Mouse (Mus musculus): ENCODE data around the gene Vax1. TPM values are rescaled to one million over a fixed set of nuclear protein-coding genes. Genes with fewer than 3 reads are reported as not detected.
A peak's percentile ranks its signal among the peaks of the same experiment; 100 is the strongest.

The Vax1 gene
- total RNA-seq, 2 experiments from 2014 or later: not detected

DNA sequence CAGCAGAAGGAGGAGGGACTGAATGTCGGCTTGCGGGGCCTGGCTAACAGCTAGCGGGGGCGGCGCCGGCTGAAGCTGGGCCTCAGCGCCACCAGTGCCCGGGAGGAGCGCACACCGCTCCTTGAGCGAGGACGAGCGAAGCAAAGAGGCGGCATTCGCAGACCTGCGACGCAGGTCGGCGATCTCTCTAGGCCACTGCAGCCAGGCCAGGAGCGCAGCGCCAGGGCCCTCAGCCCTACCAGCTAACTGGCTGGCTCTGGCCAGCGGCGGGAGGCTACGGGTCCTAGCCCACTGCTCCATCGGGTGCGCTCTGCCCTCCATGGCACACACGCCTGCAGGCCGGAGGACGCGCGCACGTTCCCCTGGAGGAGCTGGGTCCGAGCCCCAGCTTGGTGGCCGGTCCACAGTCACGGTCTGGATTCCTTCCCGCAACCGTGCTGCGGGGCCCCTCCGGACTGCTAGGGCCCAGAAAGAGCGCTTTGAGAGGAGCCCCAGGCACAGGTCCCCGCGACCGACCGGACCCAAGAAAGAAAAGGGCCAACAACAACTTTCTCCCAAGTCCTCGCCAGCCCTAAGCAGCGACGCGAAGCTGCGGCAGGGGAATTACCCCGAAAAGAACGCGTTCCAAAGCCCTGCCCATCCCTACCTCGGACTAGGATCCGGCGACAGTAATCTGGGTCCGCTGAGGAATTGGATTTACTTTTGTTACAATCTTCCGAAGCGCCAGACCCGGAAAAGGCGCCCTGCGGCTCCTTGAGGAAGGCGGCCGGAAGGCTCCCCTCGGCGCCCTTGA, 517 bp downstream of the Vax1 start:
- peak; percentile 19 for DNase-seq

DNA sequence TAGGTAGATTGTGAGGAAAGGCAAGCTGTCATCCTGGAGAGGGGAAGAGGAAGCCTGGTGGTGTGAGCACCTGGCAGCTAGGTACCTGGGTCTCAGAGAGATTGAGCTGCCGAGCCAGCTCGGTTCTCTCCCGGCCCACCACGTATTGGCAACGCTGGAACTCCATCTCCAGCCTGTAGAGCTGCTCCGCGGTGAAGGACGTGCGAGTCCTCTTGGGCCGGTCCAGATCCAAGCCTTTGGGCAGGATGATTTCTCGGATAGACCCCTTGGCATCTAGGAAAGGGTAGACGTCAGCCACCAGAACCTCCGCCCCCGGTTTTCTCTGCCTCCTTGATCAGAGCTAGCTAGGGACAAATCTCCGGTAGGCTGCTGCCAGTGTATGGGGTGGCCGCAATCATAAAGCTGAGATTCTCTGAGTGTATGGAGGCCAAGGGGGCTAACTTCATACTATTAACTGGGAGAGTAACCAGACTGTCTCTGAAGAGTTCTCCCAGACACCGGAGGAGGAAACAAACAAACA, 1.4 kb downstream of the Vax1 start:
- no peak for DNase-seq

DNA sequence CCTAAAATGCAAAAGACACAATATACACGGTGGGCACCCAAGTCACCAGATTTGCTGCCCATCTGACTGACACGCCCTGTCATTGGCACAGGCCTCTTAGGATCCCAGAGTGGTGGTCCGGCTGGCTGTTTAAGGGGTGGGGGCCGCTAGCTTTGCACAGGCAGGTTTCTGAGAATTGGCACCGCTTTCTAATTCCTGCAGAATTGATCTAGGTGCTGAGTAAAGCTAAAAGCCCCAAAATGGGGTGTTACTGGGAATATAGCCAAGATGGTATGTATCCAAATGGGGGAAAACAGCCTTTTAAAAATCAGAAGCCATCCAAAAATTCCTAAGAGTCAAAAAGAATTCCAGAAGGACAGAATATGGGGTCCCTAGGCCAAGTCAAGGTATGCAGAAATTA, 2.0 kb downstream of the Vax1 start:
- no peak for DNase-seq

DNA sequence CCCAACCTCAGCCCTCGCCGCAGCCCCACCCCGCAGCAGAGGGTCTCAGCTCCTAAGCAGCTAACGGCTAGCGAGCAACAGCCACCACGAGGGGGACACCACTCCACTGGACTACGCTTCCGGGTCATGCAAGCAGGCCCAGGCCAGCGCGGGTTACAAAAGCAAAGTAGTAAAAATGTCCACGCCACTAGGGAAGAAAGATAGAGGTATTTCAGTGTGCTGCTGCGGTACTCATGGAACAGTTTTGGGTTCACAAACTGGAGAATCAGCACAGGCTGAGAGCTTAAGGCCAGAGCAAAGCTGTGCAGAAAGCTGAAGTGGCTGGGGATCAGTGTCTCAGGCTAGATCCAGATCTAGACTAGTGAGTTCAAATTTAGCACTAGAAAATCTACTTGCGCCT, 3.0 kb downstream of the Vax1 start:
- DNase-seq: no peak

DNA sequence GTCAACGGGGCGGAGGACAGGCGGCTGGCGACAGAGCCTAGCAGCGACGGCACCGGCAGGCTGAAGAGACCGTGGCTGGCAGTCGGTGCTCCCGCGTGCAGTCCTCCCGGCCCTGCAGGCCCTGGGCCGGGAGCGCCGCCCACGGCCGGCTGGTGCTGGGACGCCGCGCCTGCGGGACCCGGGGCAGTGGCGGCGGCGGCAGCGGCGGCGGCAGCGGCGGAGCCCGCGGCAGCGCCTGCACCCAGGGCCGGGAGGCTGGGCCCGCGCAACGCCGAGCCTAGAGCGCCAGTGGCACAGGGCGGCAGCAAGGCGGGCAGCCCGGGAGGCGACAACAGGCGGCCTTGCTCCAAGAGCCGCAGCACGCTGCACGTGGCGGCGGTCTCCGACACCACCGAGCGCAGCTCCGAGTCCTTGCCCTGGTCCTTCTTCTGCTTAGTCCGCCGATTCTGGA, 3.5 kb downstream of the Vax1 start:
- peak; percentile 46 for DNase-seq

DNA sequence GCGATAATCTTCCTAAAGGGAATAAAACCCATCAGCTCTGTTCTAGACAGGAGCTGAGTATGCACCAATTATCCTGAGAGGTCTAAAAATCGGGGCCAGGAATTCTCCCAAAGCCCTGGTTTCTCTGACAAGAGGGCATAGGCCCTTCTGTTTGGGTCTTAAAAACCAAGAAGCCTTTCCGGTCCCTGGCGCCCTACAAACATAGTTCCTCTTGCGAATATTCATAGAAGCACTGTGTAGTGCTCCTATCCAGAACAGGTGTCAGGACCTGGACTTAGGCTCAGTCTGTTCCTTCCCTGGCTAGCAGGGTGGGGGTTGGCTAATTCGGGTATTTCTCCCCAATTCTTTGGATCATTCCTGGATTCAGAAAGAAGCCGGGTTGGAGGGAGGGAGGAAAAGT, 4.3 kb downstream of the Vax1 start:
- no peak for DNase-seq

DNA sequence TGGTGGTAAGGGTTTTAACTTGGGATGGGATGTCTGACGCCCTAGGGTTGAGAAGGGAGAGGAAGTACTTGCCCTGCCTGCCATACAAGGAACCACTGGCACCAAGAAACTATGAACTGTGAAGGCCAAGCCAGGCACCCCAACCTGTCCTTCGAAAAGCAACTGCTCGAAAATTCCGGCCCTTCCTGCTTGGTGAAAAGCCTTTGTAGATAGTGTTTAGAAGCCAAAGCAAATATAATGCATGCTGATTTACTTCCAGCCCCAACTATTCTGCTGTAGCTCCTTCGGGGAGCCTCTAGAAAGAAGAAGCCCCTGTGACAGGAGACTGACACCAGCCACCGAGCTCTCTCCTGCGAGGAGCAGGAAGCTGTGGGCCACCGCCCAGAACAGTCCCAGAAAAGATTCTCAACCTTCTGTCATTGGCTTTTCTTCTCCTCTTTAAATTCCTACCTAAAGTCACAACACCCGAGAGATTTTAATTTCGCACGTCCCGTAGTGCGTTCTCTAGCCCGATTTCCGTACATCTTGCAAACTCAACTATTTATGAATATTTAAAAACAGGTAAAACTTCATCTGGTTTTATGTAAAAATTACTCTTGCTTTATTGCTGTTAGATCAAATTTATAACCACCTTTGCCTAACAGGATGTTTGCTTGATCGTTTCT, 4.8 kb downstream of the Vax1 start:
- DNase-seq: no peak

DNA sequence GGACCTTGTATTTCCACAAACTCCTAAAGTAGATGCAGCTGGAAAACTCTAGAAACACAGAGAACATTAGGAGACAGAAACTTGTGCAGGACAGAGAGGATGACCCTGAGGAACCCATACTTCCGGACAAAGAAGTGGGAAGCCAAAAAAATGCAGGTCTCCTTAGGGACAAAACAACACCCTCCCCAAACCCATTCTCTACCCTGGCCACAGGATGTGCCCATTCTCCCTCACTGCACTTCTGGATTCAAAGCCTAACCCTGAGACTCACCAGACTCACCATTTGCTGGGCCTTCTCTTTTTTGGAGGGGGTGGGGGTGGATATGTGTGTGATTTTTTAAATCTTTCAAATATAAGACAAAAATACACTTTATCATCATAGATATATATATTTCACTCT, 5.7 kb downstream of the Vax1 start:
- DNase-seq: no peak

DNA sequence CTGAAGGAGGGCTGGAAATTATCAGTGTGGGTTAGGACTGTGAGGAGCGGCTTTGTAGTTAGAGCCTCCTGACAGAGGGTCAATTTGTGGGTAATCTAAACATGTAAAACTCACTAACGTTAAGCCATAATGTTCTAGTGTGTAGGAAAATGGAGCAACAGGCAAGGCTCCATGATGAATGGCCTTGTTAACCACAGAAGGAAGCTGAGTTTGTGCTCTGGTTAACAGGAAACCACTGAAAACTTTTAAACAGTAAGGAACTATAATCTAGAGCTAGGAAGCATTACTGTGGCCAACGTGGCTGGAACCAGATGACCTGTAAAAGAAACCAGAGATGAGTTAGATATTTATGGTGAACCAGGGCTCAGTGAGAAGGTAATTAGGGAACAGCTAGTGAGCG, 13.2 kb downstream of the Vax1 start:
- DNase-seq: no peak

DNA sequence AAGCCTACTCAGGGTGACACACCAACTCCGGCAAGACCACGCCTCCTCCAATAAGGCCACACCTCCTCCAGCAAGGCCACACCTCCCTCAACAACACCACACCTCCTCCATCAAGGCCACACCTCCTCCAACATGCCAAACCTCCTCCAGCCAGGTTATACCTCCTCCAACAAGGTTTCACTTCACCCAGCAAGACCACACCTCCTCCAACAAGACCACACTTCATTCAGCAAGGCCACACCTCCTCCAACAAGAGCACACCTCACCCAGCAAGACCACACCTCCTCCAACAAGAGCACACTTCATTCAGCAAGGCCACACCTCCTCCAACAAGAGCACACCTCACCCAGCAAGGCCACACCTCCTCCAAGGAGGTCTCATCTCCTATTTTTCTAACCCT, 15.7 kb downstream of the Vax1 start:
- no peak for DNase-seq

DNA sequence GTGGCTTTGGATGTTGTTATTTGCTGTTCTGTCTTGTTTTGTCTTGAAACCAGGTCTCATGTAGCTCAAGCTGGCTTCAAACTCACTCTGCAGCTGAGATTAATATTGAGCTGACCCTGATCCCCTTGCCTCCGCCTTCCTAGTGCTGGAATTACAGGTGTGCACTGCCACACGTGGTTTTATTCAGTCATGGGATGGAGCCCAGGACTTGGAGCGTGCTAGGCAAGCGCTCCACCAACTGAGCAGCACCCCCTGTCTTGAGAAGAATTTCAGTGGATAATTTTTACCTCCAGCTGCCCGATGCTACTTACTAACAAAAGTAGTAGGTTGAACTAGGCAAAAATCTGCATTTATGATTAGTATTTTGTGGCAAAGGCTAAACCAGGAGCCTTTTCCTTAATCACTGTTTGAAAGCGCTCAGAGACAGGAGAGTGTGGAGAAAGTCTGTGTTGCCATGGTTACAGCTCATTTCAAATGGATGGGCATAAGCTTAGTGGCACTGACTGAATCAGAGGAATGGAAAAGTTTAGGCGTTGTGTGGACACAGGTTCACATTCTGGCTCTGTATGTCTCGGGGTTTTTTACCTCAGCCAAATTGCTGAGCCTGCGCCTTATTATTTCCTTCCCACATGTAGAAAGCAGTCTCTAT, 24.2 kb downstream of the Vax1 start:
- no peak for DNase-seq

DNA sequence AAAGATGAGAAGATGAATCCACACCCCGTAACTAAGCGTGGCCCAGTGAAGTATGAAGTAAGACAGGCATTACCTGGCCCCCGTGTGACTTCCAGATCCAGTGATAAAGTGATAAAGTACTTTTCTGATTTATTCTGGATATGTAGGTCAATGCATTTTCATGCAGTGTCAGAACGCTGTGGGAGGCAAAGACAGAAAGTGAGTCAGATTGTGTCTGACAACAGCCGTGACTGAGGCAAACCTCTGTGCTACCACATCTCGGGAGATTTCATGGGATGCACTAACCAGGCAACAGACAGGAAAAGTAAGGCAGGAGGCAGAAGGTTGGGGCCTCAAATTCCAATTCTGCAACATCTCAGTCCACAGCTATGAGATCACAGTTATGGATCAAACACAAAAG, 24.8 kb downstream of the Vax1 start:
- DNase-seq: no peak

DNA sequence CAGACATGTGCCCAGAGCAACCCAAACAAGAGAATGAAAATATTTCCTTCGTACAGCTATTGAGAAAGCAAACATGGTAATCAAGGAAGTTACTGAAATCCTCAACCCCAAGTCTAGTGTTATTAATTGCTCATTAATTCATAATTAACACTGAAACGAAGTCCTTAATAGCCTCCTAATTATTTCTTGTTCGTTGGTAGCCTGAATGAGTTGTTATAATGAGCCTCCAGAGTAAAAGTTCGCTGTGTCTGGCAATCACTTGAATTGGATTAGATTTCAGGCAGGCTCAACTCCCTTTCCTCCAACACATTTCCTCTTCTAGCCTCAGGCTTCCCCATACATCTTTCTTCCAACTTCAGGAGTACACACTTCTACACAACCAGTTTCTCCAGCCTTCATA, 27.6 kb downstream of the Vax1 start:
- no peak for DNase-seq

DNA sequence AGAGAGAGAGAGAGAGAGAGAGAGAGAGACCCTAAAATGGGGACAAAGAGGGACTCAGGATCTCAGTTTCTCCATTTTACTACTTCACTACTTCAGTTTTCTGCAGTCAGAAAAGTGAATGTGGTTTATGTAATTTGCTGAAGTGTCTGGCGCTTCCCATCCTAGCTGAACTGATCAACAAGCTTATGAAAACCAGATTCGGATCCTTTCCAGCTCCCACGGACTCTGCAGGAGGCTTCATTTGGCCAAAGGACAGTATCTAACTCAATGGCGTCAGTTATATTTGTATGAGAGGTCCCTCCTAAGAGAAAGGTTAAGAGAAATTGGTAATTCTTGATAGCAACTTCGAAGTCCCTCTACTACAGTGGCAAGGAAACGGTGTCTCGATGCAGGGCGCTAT, 34.5 kb downstream of the Vax1 start:
- DNase-seq: no peak

DNA sequence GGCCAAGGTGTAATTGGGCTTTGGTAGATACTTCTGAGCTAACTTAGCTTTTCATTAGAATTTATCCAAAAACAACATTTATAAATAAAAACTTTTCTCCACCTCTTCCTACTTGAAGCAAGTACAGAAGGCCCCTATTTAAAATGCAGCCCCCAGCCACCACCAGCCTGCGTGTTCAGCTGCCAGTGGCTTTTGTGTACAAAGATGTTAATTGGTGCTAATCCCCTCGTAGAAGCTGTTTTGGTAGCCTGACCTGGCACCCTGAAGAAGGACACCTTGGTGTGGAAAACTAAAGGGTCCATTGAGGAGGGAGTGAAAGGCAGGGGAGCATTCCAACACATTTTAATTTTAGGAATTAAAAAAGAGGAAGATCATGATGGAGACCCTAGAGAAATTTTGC, 34.9 kb downstream of the Vax1 start:
- no peak for DNase-seq

DNA sequence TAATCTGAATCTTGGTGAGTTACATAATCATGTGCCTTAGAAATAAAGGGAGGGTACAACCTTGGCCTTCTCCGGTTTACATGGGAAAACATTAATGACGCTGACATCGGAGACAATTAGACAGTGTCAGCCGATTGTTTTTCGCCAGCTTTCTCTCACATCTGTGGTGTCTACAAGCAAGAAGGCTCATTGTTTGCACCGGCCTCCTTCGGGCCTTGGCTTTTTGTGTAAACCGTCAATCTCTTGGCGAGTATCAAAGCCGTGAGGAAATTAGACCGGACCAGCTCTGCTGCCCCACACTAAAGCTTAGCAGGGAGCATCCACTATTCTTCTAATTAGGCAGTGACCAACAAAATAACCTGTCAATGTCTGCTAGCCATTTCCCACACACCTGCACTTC, 36.7 kb downstream of the Vax1 start:
- DNase-seq: no peak

DNA sequence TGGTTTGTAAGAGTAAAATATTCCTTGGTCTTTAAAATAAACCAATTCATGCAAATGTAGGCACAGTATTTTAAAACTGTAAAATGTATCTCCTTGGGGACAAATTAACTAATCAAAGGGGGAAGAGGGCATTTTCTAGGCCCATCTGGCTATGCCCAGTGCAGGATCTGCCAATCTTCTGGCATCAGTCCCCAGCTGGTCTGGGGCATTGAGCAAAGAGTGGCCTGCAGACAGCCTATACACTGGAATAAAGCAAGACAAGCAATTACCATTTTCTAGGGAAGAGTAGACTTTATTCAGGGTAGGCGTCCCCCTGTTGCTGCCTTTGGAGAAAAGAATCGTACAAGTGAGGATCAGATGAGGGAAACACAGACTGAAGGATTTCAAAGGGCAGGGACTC, 40.2 kb downstream of the Vax1 start:
- no peak for DNase-seq

DNA sequence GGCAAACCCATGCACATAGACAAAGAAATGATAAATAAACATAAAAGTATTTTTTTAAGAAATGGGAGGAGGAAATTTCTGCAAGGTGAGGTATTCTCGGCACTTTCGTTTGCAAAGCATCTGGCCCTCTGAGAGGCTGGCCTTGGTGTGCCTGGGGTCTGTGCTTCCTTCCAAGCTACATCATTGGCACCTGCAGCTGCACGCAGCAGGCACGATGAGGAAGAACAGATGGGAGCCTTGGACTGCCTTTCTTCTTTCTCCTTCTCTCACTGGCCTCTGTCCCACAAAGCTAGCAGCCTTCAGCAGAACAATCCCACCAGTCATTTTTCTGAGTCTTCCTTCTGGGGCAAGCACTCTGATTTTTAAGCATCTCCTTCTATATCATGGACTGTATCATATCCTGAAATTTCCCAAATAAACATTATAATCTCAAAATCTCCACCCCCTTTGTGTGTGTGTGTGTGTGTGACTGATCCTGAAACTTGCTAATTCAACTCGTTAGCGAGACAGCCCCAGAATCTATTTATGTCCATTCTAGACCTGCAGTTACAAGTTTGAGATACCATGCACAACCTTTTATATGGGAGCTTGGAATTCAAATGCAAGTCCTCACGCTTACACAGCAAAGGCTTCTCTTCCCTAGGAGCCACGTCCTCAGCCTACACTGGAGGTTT, 41.2 kb downstream of the Vax1 start:
- DNase-seq: no peak

DNA sequence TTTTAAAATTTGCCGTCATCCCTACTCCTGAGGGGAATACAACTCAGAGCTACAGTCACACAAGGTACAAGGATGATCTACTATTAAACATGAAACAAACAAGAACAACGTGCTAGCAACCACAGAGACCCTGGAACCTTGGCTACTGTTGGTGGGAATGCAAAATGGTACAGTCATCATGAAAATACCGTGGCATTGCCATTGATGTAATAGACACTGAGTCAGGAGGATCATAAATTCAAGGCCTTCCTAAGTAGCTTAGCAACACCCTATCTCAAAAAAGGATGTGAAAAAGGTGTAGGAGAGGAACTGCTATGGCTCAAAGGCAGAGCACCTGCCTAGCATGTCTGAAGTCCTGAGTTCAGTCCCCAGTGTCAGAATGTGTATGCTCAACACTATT, 42.4 kb downstream of the Vax1 start:
- no peak for DNase-seq

Data from adrenal gland, postnatal 10 days (tissue).